Mouse (Mus musculus) cerebellum, postnatal 36 days (tissue): ENCODE measurements around the gene Idi2.
A peak's percentile ranks its signal among the peaks of the same experiment; 100 is the strongest.
"Not testable (repeated sequence)": the region's sequence is repeated elsewhere in the genome, so short reads cannot be mapped to it uniquely, and the experiment has no call there.

Experiments
- DNase-seq, 2 experiments: peaks; one replicate each; pipeline ENCODE4 v3.0.0; 2021 to 2022; ENCODE audit warnings: mixed read lengths in 2 of 2

Gene Idi2

GRCm38 (mm10) chr13:8952563-8952962 lies at the start of gene Idi2:
Gene Idi2 (plus strand): TSS chr13:8952863.
- DNase-seq, result not testable (repeated sequence)

DNA sequence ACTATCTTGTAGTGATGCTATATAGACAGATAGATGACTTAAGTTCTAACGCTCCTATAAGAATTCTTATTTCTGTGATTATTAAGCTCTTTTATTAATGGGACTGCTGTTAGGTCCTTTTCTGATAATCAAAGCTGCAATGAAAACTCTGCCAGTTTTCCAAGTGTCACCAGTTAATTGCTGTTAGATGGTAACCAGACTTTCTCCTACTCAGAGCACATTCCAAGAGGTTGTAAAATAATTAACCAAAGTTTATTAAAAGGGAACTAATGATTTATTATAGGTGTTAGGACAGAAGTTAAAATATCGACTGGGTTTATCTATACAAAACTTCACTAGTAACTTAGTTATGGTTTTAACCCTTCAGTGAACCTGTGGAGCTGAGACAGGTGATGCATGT lies 46.7 kb upstream of the Idi2 start:
- DNase-seq, result not testable (repeated sequence)

DNA sequence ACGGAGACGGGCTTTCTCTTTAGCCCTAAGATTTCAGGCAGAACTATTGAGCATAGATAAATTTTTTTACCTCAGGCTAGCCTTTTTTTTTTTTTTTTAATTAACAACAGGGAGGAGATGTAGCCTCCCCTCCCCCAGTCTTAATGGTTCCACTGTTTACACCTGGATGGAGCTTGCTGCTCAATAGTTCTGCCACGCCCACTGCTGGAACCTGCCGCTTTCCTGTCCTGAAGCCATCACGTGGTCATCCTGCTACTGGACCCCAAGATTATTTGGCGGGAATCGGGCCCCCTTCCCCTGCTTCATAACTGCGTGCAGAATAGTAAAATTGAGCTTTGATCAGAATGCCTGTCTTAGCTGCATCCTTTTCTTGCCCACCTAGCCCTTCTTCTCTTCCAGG lies 38.8 kb upstream of the Idi2 start:
- DNase-seq, result not testable (repeated sequence)

DNA sequence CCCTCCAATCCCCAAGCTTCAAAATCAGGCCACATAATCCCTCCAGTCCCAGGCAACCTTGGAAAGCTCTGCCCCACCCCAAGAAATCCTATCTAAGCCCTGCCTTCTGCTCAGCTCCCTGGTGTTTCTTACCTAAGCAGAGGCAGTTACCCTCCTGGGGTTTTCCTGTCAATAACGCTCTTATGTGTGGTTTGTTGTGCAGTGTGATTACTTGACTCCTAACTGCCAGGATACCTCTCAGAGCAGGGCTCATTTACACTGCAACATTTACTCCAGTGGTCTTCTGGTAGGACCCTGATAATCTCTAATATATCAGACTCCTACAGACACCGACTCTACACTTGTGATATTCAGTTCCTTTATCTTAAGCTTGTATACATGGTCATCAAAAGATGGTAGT lies 19.2 kb upstream of the Idi2 start:
- no peak for DNase-seq

DNA sequence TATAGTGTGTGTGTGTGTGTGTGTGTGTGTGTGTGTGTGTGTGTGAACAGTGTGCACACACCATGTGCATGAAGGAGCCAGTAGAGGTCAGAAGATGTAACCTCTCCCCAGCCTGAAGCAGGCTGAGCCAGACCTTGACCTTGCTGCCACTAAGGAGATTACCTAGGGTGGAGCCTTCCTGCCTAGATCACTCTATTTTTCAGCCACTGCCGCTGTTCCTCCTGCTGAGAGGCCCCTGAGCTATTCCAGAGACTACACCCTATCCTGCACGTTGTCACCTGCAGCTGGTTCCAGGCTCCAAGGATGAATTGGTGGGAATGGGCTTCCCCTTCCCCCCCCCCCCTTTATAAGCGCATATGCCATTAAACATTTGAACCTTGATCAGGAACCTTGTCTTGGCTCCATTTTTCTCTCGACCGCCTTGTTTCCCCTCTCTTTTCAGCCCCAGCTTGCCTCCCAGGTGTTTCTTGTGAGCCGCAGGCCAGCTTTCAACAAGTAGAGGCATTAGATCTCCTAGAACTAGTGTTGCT lies 15.0 kb upstream of the Idi2 start:
- DNase-seq, result not testable (repeated sequence)

DNA sequence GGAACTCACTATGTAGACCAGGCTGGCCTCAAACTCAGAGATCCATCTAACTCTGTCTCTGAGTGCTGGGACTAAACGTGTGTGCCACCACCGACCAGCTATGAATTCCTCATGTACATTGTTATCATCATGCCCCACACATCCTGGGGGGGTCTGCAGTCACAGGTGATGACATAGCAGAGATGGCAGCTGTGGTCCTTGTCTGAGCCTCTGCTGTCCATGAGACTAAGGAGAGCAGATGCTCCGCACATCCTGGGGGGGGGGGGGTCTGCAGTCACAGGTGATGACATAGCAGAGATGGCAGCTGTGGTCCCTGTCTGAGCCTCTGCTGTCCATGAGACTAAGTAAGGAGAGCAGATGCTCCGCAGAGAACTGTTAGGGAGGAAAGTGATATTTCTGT lies 11.6 kb upstream of the Idi2 start:
- not testable (repeated sequence) for DNase-seq

DNA sequence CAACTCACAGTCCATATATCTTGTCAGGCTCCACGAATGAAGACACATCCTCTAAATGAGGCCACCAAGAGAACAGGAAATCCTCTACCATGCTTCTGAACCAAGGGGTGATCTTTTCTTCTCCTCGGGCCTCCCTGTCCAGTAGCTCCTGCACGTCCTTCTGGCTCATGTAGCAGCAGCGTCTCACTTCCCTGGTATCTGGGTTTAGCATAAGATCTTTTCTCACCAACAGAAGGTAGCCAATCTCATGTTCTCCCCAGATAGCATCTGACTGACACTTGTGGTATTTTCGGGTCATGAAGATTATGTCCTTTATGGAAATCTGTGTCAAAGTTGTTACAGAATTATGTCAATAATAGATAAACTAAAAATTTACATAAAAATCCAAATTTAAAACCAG lies 11.0 kb upstream of the Idi2 start:
- not testable (repeated sequence) for DNase-seq

DNA sequence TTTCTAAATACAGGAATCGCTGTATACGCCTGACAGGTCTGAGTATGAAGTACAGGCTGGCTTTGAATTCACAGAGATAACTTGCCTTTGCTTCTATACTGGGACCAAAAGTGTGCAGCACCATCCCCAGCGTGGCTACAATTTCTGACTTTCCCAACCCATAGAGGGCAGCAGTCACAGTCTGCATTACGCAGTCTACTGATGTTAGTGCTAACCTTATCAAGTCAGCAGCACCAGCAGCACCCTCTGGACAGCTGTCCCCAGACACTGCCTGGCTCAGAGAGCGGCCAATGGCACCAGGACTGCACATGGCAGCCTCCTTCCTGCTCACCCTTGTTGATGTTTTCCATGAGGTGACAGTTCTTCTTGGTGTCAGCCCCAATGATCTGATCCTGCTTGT lies 8.8 kb upstream of the Idi2 start:
- not testable (repeated sequence) for DNase-seq

DNA sequence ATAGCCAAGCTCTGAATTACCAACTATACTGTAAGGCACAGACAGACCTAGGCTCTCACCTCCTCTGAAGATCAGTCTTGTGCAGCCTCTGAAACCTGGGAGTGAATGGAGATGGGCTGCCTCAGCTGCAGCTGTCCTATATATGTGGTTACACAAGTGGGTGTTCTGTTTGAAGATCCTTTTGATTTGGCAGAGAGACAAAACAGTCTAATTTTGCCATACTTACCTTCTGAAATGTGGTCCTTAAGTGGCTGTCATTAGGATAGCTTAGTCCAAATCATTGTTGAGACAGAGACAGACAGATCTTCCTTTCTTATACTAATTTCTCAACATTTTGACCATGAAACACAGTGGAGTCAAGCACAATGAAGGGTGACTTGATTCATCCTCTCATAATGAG lies 4.5 kb upstream of the Idi2 start, which contains the start of gene Gm9745:
Gene Gm9745, minus strand, starts transcription at position 101 of the 400 bp plus-strand sequence.
- DNase-seq, result not testable (repeated sequence)

GRCm38 (mm10) chr13:8955127-8955526 lies 2.5 kb downstream of the Idi2 start:
- DNase-seq, result not testable (repeated sequence)

GRCm38 (mm10) chr13:8956873-8957272 lies 4.2 kb downstream of the Idi2 start:
- DNase-seq, result not testable (repeated sequence)

DNA sequence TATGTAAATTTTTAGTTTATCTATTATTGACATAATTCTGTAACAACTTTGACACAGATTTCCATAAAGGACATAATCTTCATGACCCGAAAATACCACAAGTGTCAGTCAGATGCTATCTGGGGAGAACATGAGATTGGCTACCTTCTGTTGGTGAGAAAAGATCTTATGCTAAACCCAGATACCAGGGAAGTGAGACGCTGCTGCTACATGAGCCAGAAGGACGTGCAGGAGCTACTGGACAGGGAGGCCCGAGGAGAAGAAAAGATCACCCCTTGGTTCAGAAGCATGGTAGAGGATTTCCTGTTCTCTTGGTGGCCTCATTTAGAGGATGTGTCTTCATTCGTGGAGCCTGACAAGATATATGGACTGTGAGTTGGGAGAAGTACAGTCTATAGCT lies 6.4 kb downstream of the Idi2 start:
- DNase-seq, result not testable (repeated sequence)

DNA sequence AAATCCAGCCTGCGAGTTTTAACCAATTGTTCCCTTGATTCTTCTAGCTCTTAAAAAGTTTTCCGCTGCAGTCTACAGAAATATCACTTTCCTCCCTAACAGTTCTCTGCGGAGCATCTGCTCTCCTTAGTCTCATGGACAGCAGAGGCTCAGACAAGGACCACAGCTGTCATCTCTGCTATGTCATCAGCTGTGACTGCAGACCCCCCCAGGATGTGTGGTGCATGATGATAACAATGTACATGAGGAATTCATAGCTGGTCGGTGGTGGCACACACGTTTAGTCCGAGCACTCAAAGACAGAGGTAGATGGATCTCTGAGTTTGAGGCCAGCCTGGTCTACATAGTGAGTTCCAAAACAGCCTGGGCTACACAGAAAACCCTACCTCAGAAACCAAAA lies 6.9 kb downstream of the Idi2 start:
- DNase-seq, result not testable (repeated sequence)

GRCm38 (mm10) chr13:8961128-8961888 lies 8.6 kb downstream of the Idi2 start:
- not testable (repeated sequence) for DNase-seq

GRCm38 (mm10) chr13:8962266-8962665 lies 9.6 kb downstream of the Idi2 start:
- DNase-seq, result not testable (repeated sequence)

DNA sequence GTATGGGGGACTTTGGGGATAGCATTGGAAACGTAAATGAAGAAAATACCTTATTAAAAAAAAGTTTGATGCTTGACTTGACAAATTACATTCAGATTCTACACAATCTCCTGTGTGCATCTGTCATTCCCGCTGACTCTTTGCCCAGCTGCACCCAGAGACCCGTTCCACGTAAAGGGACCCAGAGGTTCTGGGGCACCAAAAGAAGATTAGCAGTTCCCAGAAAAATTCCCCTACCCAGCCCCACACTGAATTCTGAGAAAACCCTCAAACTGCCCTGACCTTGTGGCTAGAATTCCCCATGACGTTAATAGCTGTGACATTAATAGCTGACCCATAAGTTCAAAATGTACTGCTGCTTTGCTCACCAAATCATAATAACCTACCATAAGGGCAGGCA lies 12.6 kb downstream of the Idi2 start:
- DNase-seq, result no peak

GRCm38 (mm10) chr13:8967742-8968141 lies 15.1 kb downstream of the Idi2 start:
- no peak for DNase-seq

DNA sequence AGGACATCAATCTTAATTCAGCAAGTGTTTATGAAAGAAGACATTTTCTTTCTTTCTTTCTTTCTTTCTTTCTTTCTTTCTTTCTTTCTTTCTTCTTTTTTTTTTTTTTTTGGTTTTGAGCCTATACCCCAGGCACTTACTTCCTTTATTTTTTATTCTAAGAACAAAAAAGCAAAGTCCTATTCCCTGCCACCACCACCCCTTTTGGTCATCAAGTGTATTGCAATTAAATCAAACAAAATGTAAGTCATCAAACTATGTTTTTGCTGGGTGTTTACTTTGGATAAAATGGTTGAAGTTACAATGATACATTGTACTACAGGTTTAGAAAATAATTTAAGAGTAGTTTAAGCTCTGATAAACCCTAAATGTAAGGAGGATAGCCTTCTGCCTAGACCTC lies 19.7 kb downstream of the Idi2 start:
- no peak for DNase-seq

DNA sequence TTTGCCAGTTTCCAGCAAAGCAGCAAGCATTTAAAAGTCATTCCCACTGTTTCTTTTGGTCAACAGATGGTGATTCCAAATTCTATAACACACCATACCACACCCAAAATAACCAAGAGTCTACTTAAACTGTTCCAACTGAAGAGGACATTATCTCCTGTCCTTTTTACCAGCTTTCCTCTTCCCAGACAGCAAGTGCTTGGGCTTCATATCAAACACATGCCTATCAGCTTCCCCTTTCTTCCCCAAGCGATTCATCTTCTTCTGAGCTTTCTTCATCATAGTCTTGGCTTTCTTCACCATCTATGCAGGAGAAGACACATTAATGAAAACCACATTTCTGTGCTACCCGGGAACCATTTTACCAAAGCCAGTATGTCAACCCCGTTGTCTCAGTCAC lies 20.3 kb downstream of the Idi2 start:
- no peak for DNase-seq

DNA sequence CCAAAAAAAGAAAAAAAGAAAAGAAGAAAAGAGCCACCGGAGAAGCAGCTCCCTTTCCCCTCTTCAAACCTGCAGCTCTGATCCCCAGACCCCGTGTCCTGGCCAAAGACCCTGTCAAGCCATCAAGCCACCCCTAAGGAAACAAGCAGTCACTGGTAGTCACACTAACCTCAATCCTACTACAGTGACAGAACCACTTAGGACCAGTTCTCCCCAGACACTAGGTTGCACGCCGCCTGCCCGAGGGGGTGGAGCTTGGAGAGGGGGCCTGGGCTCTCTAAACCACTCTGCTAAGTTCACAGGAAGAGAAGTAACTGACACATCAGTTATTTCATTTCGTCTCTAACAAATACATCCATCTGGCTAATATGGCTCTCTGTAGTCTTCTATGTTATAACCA lies 39.6 kb downstream of the Idi2 start:
- no peak for DNase-seq

DNA sequence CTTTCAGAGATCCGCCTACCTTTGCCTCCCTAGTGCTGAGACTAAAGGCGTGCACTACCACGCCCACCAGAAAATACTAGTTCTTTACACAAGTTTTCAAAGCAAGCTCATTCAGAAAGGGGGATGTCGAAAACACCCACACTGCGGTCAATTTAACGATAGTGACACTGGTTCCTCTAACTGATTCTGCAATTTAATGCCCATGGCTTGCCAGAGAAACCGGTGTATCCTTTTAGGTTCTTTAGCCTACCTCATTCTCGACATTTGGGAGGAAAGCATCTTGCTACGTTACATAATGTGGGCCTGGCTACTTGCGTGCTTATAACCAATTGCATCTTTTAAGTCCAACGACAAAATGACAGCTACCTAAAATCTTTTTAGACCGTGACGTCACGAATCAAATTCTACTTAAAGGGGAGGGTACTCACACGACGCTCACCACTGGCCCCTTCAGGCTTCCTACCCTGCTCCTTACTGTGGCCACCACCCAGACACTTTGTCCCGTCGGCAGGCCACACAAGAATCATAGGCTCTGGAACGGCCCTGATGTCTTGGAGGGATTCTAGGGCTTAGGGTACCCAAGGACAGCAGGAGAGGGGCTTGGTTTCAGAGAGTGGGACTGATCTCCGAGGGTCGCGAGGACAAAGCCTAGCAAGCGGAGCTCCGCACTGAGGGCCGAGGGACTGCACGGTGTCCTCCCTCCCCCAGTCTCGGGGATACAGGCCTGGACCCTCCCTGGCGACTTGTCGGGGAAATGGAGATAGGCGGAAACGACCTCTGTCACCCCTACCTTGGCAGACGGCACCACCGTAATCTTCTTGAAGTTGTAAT lies 42.7 kb downstream of the Idi2 start:
- DNase-seq, result no peak

- peak; percentile 97 for DNase-seq
Measured at GRCm38 (mm10) chr13:8995990-8996786, 43.5 kb downstream of the Idi2 start, which contains the start of gene Gtpbp4. Gene Gtpbp4 (minus strand): TSS chr13:8996083.

GRCm38 (mm10) chr13:8997221-8997620 lies 44.6 kb downstream of the Idi2 start:
- DNase-seq, result not testable (repeated sequence)
